Mouse (Mus musculus): ENCODE measurements around the gene Adamts8.

Adamts8 gene

GRCm38 (mm10) chr9:30922197-30922894 lies 20.0 kb upstream of the Adamts8 start, which contains the start of gene Adamts15:
Gene Adamts15, minus strand, starts transcription at chr9:30922452.
- DNase-seq (ENCODE audit: low spot score in 2 of 2): peak in 1 of 2 experiments; percentile 50

- no peak for DNase-seq (ENCODE audit: low spot score in 2 of 2)
Measured at GRCm38 (mm10) chr9:30928759-30929158, 13.6 kb upstream of the Adamts8 start.

- DNase-seq (ENCODE audit: low spot score in 2 of 2): no peak
Measured at GRCm38 (mm10) chr9:30932346-30932745, 10.0 kb upstream of the Adamts8 start.

GRCm38 (mm10) chr9:30934827-30935226 lies 7.5 kb upstream of the Adamts8 start:
- no peak for DNase-seq (ENCODE audit: low spot score in 2 of 2)

- peak; percentile 53 to 73 for DNase-seq (ENCODE audit: low spot score in 2 of 2)
Measured at GRCm38 (mm10) chr9:30936674-30937438, 5.5 kb upstream of the Adamts8 start.

GRCm38 (mm10) chr9:30940328-30940727 lies 2.0 kb upstream of the Adamts8 start:
- peak; percentile 91 to 95 for DNase-seq (ENCODE audit: low spot score in 2 of 2)

- DNase-seq (ENCODE audit: low spot score in 2 of 2): no peak
Measured at GRCm38 (mm10) chr9:30943341-30943740, 979 bp downstream of the Adamts8 start.

GRCm38 (mm10) chr9:30944234-30944633 lies 1.9 kb downstream of the Adamts8 start:
- no peak for DNase-seq (ENCODE audit: low spot score in 2 of 2)

GRCm38 (mm10) chr9:30945276-30945675 lies 2.9 kb downstream of the Adamts8 start:
- DNase-seq (ENCODE audit: low spot score in 2 of 2): no peak

GRCm38 (mm10) chr9:30949422-30949821 lies 7.1 kb downstream of the Adamts8 start:
- no peak for DNase-seq (ENCODE audit: low spot score in 2 of 2)

- peak in 1 of 2 experiments; percentile 23 for DNase-seq (ENCODE audit: low spot score in 2 of 2)
Measured at GRCm38 (mm10) chr9:30949971-30950370, 7.6 kb downstream of the Adamts8 start.

- peak in 1 of 2 experiments; percentile 68 for DNase-seq (ENCODE audit: low spot score in 2 of 2)
Measured at GRCm38 (mm10) chr9:30950592-30950991, 8.2 kb downstream of the Adamts8 start.

GRCm38 (mm10) chr9:30951461-30951860 lies 9.1 kb downstream of the Adamts8 start:
- DNase-seq (ENCODE audit: low spot score in 2 of 2): no peak

- no peak for DNase-seq (ENCODE audit: low spot score in 2 of 2)
Measured at GRCm38 (mm10) chr9:30953287-30953686, 10.9 kb downstream of the Adamts8 start.

- DNase-seq (ENCODE audit: low spot score in 2 of 2): no peak
Measured at GRCm38 (mm10) chr9:30955246-30955645, 12.9 kb downstream of the Adamts8 start.

- no peak for DNase-seq (ENCODE audit: low spot score in 2 of 2)
Measured at GRCm38 (mm10) chr9:30963780-30964179, 21.4 kb downstream of the Adamts8 start.

- DNase-seq (ENCODE audit: low spot score in 2 of 2): no peak
Measured at GRCm38 (mm10) chr9:30964685-30965084, 22.3 kb downstream of the Adamts8 start.

GRCm38 (mm10) chr9:30966881-30967280 lies 24.5 kb downstream of the Adamts8 start:
- no peak for DNase-seq (ENCODE audit: low spot score in 2 of 2)

- DNase-seq (ENCODE audit: low spot score in 2 of 2): no peak
Measured at GRCm38 (mm10) chr9:30968130-30968529, 25.8 kb downstream of the Adamts8 start.

- no peak for DNase-seq (ENCODE audit: low spot score in 2 of 2)
Measured at GRCm38 (mm10) chr9:30970001-30970400, 27.6 kb downstream of the Adamts8 start.

- DNase-seq (ENCODE audit: low spot score in 2 of 2): no peak
Measured at GRCm38 (mm10) chr9:30971967-30972366, 29.6 kb downstream of the Adamts8 start.

GRCm38 (mm10) chr9:30976339-30977023 lies 34.1 kb downstream of the Adamts8 start:
- DNase-seq (ENCODE audit: low spot score in 2 of 2): no peak
